Mouse (Mus musculus) thymus, adult 2 months (tissue): ENCODE results near the gene Bhlhe41.

Experiments used
- CTCF ChIP-seq: fragments of 200-500 bp; IDR thresholded peaks from 2 replicates; pipeline ENCODE4 v1.5.1; 2012; ENCODE audit warnings: mild to moderate bottlenecking, control low read depth, low read length, moderate library complexity, borderline replicate concordance; ENCODE audit not compliant: control insufficient read depth, poor library complexity, insufficient read depth; ENCODE audit errors: extremely low read depth
- POLR2A ChIP-seq: fragments of 200-500 bp; IDR thresholded peaks from 2 replicates; pipeline ENCODE4 v1.6.1; 2012; ENCODE audit warnings: mild to moderate bottlenecking, low read length, control low read depth, moderate library complexity; ENCODE audit not compliant: control insufficient read depth, poor library complexity, insufficient read depth; ENCODE audit errors: extremely low read depth

GRCm38 (mm10) chr6:145857428-145857827 lies 7.9 kb downstream of the Bhlhe41 start:
- no peak for TF ChIP-seq POLR2A
- TF ChIP-seq CTCF = no peak
